Mouse (Mus musculus) liver, adult 2 months (tissue): ENCODE measurements around the gene Trio. TPM values are rescaled to one million over a fixed set of nuclear protein-coding genes. Genes with fewer than 3 reads are reported as not detected.

Source experiments
- DNase-seq: peaks from one replicate; pipeline ENCODE4 v3.0.0-alpha.2; 2011; ENCODE audit warnings: low read depth, low spot score; ENCODE audit errors: extremely low read depth
- H3K27ac ChIP-seq: fragments of 200-500 bp; replicated peaks from 2 replicates; pipeline ENCODE4 v1.5.1; 2012; ENCODE audit warnings: low read depth, mild to moderate bottlenecking, control low read depth, inconsistent platforms, low read length; ENCODE audit not compliant: insufficient read depth
- H3K27me3 ChIP-seq: fragments of 200-500 bp; 2 replicates; pipeline ENCODE4 v1.6.1; 2012; ENCODE audit warnings: mild to moderate bottlenecking, moderate library complexity, low read length, inconsistent platforms; ENCODE audit not compliant: control insufficient read depth, insufficient read depth
- H3K36me3 ChIP-seq: fragments of 200-500 bp; 2 replicates; pipeline ENCODE4 v1.6.1; 2012; ENCODE audit warnings: low read length, inconsistent platforms; ENCODE audit not compliant: control insufficient read depth, insufficient read depth
- H3K4me1 ChIP-seq: fragments of 200-500 bp; 2 replicates; pipeline ENCODE4 v1.6.1; 2011; ENCODE audit warnings: low read length; ENCODE audit not compliant: control insufficient read depth, insufficient read depth
- H3K4me3 ChIP-seq: fragments of 200-500 bp; 2 replicates; pipeline ENCODE4 v1.5.1; 2011; ENCODE audit warnings: low read depth, mild to moderate bottlenecking, control low read depth, low read length, moderate library complexity; ENCODE audit not compliant: insufficient read depth
- H3K79me2 ChIP-seq: fragments of 200-500 bp; 2 replicates; pipeline ENCODE4 v1.6.1; 2012; ENCODE audit warnings: inconsistent platforms, mild to moderate bottlenecking, low read length, moderate library complexity; ENCODE audit not compliant: control insufficient read depth, insufficient read depth
- H3K9ac ChIP-seq: fragments of 200-500 bp; 2 replicates; pipeline ENCODE4 v1.6.1; 2012; ENCODE audit warnings: low read depth, mild to moderate bottlenecking, control low read depth, inconsistent platforms, low read length
- CTCF ChIP-seq: fragments of 200-500 bp; IDR thresholded peaks from 2 replicates; pipeline ENCODE4 v1.5.1; 2011; ENCODE audit warnings: low read depth, low read length, control low read depth
- POLR2A ChIP-seq: fragments of 200-500 bp; IDR thresholded peaks from 2 replicates; pipeline ENCODE4 v1.6.1; 2011; ENCODE audit warnings: low read length, control low read depth; ENCODE audit not compliant: insufficient read depth; ENCODE audit errors: extremely low read depth
- WGBS: fragments of 180-500 bp; shearing (Covaris S2); methylation state at CpG from one replicate; pipeline ENCODE4 v1.1.7; 2018; 5-methylcytosine and 5-hydroxymethylcytosine counted together
- polyA plus RNA-seq: library from polyadenylated mRNA; depleted of rRNA; stranded (reverse); fragments of >200 nt; gene quantifications from 2 replicates; pipeline ENCODE4 v1.2.3, GENCODE M21; 2012; rRNA removed
- total RNA-seq: library from RNA; depleted of rRNA; stranded (reverse); fragments of >200 nt; gene quantifications from 2 replicates; pipeline ENCODE4 v1.2.3, GENCODE M21; 2014; rRNA removed

The Trio gene
- total and polyA plus RNA-seq, 2 experiments = 10.6 to 17.9 TPM

DNA sequence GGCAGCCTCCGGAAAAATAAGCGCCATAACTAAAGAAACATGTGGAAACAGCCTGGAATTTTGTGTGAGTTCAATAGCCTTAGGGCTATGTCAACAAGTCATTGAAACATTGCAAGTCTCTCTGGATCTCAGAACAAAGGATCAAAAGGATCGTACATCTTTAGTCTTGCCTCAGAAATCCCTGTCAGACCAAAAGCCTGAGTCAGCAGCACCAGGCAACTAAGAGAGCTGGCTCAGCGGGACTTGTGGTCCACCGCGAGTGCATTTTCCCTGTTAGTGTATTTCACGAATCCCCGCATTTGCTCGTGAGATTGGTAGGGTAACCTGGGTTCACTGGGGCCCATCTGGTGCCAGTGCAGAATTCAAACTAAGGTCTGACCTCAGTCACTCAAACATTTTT lies 343.0 kb downstream of the Trio start:
- Histone ChIP-seq H3K4me3 (no peak overlapping the region), H3K9ac (no peak overlapping the region), H3K27me3 (0 out of 2 replicates have a peak, but pooled peaks cover 2% of the 10 kb centered on the region), H3K36me3 (no peaks in the 10 kb centered on the region), H3K4me1 (no peaks in the 10 kb centered on the region; the same call in 1 of the 2 replicates), H3K27ac (peak overlapping the region; percentile 8; the same call in 1 of the 2 replicates), H3K79me2 (no peaks in the 10 kb centered on the region)
- peak; percentile 71 for DNase-seq
- no peak for TF ChIP-seq POLR2A
- no peak for TF ChIP-seq CTCF
- 42% methylated on average over 9 of the region's 9 CpGs for WGBS

DNA sequence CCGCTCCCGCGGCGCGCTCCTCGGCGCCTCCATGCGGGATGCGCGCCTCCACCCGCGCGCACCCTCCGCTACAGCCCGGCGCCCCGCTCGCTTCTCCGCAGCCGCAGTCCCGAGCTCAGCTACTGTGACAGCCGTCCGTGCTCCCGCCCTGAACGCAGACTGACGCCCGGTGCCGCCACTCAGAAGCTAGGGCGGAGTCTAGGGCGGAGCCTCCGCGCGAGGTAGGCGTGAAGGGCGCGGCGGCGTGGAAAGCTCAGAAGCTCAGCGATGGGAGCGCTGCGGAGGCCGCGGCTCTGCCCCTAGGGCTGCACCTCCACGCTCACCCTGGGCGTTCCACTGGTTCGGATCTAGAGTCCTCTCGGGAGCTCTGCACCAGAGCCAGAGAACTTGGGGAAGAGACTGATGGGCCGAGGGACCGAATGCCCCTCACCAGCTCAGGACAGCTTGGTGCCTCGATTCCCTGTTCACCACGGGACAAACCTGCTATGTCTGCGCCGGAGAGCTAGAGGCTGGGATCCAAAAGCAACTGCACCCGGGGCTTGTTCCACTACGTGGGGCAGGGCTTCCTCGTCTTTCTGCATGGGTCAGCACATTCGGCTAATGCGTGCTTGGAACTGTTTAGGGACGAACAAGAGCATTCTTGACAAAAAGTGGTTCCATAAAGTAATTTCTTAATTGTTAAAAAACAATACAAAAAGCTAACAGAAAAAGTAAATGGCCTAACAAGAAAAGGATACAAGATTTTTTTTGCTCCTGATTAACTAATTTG lies 344.0 kb downstream of the Trio start, which contains the start of gene Otulinl:
Gene Otulinl, minus strand, starts transcription at position 161 of the 769 bp plus-strand sequence.
- 0 out of 2 replicates have a peak, but pooled peaks cover 2% of the 10 kb centered on the region for H3K27me3 ChIP-seq
- peak within 1 kb of the TSS; percentile 56 for H3K4me3 ChIP-seq
- H3K9ac ChIP-seq = peak within 1 kb of the TSS; percentile 62
- H3K79me2 ChIP-seq = no peaks in the 10 kb centered on the region
- no peaks in the 10 kb centered on the region for H3K36me3 ChIP-seq
- DNase-seq = peak; percentile 56
- no peaks in the 10 kb centered on the region; the same call in 1 of the 2 replicates for H3K4me1 ChIP-seq
- peak within 1 kb of the TSS; percentile 17; the same call in 1 of the 2 replicates for H3K27ac ChIP-seq
- TF ChIP-seq POLR2A (no peak), CTCF (no peak)
- 2% methylated on average over 56 of the region's 59 CpGs for WGBS

DNA sequence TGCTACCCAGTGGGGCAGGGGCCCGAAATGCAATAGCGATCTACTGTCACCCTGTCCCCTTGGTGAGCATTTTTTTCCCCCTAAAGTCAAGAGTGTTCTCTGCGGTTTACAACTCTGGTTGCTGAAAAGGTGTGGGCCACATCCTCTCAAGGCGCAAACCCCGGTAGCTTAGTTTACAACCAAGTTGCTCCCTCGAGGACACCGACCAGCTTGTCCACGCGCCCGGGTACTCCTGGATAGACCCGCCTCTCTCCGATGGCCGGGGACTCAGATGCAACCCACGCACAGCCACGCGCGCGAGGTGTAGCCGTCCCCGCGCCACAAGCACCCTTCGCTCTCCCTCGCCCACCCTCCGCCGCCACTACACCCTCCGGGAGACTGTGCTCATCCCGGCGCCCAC lies 344.7 kb downstream of the Trio start:
- 4% methylated on average over 28 of the region's 28 CpGs for WGBS
- no peak for DNase-seq
- 0 out of 2 replicates have a peak overlapping the region, but pooled peaks have one; percentile 9 for H3K27ac ChIP-seq
- TF ChIP-seq POLR2A (no peak), CTCF (no peak)
- no peaks in the 10 kb centered on the region; the same call in 1 of the 2 replicates for H3K4me1 ChIP-seq
- H3K27me3 ChIP-seq = 0 out of 2 replicates have a peak, but pooled peaks cover 2% of the 10 kb centered on the region
- no peaks in the 10 kb centered on the region for H3K36me3 ChIP-seq
- H3K79me2 ChIP-seq = no peaks in the 10 kb centered on the region
- peak overlapping the region; percentile 56 for H3K4me3 ChIP-seq
- peak overlapping the region; percentile 62 for H3K9ac ChIP-seq

Other genes starting within 250 kb of the Trio start
- 0.09 and 0.13 TPM in 2 replicates for gene Dnah5, start 177.9 kb upstream of the Trio start, total RNA-seq
- gene Dnah5, start 177.9 kb upstream of the Trio start, polyA plus RNA-seq = 0.02 TPM in 1 of 2 replicates, not detected in the other